Mouse (Mus musculus) kidney, adult 2 months (tissue): ENCODE measurements around the gene Sfmbt2.

ENCODE experiments used
- CTCF ChIP-seq: fragments of 200-500 bp; conservative IDR thresholded peaks from 2 replicates; pipeline ENCODE4 v1.5.1; 2011; ENCODE audit warnings: low read depth, mild to moderate bottlenecking, control low read depth, low read length, moderate library complexity, mixed read lengths; ENCODE audit not compliant: insufficient read depth, insufficient read length
- POLR2A ChIP-seq: fragments of 200-500 bp; IDR thresholded peaks from one replicate; pipeline ENCODE4 v1.6.1; 2011; ENCODE audit warnings: low read depth, low read length, control low read depth

- TF ChIP-seq CTCF, result no peak
- TF ChIP-seq POLR2A, result no peak
Observed at GRCm38 (mm10) chr2:10353889-10354288, 16.4 kb upstream of the Sfmbt2 start.
